Mouse (Mus musculus) cerebellum, adult 9-11 months (tissue): ENCODE results near the gene Sox6.
A peak's percentile ranks its signal among the peaks of the same experiment; 100 is the strongest.

Experiments used
- DNase-seq: peaks from one replicate; pipeline ENCODE4 v3.0.0; 2022

Gene Sox6

DNA sequence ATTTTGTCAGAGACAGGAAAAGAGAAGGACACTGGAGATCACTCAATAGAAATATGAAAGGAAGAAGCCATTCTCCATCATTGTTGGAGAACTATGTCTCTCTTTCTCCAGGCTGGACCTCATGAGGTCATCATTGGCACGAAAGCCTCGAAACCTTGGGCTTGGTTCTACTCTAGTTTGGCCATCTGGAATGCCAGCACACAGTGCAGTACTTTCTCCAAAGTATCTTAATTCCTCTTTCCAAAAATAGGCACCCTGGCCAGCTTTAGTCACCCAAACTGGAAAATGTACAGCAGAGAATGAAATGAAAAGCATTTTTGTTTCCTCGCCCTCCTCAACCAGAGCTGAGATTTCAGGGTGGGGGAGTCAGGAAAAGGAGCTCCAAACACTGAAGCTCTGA is 213.3 kb downstream of the Sox6 start:
- DNase-seq, result peak; percentile 38

GRCm38 (mm10) chr7:115824621-115825256 is 213.9 kb downstream of the Sox6 start:
- peak; percentile 3 for DNase-seq

DNA sequence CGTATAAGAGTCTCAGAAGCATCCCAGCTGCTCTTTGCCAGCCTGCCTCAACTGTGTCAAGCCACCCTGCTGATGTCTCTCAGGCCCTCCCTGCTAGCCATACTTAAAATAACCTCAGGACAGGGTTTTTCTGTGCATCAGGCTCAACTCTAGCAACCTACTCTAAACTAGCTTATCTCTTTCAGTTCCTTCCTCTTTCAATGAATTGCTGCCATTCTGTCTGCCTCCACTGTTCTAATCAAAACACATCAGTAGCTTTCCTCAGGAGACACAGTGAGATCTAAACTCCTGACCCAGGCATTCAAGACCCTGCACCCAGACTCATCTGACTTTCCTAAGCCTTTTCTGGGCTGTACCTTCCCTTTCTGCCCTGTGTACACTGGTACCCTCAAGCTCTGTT is 219.5 kb downstream of the Sox6 start:
- DNase-seq, result no peak

DNA sequence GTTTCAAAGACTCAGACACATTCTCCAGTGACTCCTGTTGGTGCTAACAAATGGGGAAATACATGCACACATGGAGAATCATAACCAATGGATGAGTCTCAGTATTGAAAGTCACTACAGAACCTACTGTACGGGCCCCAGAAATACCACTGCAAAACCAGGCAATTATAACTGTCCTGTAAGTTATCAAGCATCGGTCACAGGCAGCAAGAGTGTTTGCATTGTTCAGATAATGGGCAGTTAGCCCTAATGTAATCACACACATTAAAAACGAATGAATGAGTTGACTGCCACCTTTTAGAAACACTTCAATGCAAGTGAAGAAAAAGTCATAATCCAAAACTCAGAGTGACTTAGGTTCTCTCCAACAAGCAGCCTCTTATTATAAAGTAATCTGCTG is 235.3 kb downstream of the Sox6 start:
- DNase-seq, result no peak

GRCm38 (mm10) chr7:115794139-115794858 is 244.3 kb downstream of the Sox6 start:
- no peak for DNase-seq

- DNase-seq, result no peak
Measured at GRCm38 (mm10) chr7:115792841-115793240, 245.8 kb downstream of the Sox6 start.

DNA sequence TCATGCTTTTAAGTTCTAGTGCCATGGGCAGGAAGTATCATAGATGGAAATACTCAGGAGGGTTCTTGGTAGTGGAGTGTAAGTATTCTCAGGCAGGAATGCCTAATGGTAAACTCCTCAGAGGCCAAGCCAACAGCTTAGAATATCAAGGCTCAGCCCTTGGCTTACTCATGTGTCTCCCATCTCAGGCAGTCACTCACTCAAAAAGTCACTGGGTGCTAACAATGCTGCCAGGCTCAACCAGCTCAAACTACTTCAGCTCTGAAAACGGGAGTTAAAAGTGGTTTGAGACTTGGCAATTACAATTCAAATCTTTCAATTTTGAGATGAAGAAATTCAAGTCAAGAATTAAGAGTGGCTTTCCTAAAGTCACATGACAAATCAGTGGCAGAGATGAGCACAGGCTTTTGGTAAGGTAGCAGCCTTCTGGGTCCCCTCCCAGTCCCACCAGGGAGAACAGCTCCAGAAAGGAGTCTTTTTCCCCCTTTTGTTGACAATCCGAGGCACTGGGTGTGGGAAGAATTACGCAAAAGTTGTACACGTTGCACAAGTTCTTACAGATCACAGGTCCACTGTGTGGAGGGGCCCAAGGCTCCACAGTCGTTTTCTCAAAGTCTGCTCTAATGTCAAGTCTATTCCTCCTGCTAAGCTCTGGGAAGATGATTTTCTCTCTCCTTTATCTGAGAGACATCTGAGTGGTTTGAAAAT is 249.3 kb downstream of the Sox6 start:
- DNase-seq, result no peak

- no peak for DNase-seq
Measured at GRCm38 (mm10) chr7:115783982-115784917, 254.3 kb downstream of the Sox6 start.

DNA sequence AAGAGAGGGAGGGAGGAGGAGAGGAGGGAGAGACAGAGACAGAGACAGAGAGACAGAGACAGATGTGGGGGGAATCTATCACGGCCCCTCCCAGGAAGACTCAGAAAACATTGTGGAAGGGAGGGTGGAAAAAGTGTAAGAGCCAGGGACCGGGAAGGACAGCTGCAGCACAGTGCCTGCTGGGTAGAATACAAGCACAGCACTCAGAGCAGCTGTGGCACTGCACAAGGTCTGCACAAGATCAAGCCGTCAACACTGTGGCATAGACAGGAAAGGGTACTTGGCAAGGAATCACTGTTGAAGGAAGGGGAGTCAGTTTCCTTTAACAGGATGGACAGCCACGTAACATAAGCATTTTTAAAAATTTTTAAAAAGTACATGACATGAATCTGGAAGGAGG is 258.4 kb downstream of the Sox6 start:
- no peak for DNase-seq

- DNase-seq, result no peak
Measured at GRCm38 (mm10) chr7:115779544-115779943, 259.1 kb downstream of the Sox6 start.

DNA sequence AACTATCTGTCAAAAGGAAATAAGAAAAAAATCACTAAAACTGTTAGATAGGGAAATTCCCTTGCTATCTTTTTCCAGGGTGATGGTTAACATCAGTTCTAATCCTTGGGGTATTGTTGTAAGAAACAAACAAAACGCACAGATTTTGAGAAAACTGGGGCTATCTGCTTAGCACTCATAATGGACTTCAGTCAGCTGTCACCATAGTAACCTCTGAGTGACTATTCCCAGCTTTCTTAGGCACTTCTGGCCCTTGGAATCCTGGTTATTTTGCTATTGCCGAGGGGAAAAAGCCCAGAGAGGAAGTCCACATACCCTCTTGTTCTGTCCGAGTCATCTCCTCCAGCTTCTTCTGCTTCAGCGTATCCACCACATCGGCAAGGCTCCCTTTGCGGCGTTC is 261.9 kb downstream of the Sox6 start:
- DNase-seq, result no peak

DNA sequence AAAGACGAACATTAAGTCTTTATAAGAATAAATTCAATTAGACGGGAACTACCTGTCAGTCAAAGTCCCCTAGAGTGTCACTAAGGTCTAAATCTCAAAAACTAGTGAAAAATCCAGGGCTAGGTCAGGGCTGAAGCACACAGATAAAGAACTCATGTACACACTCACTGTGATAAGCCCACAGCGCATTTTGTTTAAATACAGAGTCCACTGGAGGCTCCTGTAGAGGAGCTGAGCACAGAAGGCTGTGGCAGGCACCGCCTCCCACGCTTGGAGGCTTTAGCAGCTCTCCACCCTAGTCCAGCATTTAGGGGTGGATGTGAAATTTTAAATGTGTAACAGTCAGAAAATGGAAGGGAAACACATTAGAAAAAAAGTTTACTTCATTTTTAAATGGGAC is 262.3 kb downstream of the Sox6 start:
- no peak for DNase-seq

GRCm38 (mm10) chr7:115766316-115766715 is 272.3 kb downstream of the Sox6 start:
- no peak for DNase-seq

DNA sequence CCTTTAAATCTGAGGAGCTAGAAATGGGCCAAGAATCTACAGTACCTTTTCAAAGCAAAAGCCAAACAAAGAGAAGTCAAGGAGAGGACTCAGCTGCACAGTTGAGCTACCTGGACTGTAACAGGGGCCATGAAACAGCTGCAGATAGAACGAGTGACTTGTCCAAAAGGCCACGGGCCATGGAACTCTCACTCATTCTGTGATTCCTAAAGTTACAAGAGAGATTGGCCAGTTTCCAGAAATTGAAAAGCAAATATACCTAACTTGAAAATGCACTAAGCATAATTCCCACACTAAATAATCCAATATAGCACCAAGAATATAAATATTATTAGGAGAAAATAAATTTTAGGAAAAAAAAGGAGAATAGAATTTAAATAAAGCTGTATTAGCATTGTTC is 274.7 kb downstream of the Sox6 start:
- DNase-seq, result no peak

DNA sequence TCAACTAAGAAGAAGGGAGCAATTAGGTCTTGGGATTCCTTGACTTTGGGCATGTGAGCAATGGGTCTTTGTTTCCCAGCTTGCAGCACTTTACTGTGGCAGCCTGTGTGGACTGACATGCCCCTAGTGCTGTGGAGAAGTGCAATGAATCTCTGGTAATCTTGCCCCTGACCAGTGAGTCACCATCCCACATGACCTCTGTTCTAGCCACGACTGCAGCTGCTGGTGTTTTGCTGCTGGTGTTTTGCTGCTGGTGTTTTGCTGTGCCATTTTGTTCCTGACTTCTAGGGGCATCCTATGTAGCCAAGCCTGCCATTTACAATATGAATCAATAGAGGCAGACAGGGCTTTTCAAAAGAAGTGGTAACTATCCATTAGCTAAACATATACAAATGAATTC is 280.4 kb downstream of the Sox6 start:
- no peak for DNase-seq

DNA sequence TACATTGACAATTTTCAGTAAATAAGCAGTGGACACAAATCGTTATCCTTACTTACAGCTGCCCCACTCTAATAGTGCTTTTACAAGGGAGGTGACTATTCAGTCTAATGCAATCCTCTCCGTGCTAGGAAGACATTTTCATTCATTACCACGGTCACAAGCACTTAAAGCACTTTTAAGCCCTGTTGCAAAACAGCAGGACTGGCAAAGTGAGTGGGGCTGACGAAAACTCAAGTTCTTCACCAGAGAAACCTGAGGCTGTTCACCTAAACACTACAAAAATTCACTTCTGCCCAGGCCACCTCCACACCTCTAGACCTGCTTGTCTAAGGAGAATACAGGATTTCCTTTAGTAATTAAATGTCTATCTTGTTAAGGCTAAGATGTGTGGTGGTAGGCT is 283.3 kb downstream of the Sox6 start:
- no peak for DNase-seq

- DNase-seq, result no peak
Measured at GRCm38 (mm10) chr7:115754216-115754615, 284.4 kb downstream of the Sox6 start.

DNA sequence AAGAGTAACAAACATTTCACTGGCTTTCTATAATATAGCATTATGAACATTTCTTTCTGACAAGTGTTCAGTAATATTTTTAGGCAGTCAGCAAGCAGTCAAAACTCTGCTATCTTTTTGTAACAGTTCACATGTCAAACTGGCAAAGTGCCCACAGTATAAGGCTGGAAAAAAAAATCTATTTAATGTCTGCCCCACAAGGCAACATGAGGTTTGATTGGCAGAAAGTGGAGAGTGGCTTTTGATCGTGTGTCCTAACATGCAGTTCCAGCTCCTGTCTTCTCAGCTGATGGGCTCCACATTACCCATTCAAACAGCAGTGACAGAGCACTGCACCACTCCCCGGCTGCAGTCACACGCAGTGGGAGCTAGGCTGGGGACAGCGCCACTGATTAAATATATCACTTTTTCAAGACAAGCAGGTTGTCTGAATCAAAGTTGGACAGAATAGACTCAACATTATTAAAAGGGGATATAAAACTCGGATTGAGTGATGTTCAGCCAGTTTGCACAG is 286.4 kb downstream of the Sox6 start:
- no peak for DNase-seq

GRCm38 (mm10) chr7:115751083-115751482 is 287.5 kb downstream of the Sox6 start:
- no peak for DNase-seq

DNA sequence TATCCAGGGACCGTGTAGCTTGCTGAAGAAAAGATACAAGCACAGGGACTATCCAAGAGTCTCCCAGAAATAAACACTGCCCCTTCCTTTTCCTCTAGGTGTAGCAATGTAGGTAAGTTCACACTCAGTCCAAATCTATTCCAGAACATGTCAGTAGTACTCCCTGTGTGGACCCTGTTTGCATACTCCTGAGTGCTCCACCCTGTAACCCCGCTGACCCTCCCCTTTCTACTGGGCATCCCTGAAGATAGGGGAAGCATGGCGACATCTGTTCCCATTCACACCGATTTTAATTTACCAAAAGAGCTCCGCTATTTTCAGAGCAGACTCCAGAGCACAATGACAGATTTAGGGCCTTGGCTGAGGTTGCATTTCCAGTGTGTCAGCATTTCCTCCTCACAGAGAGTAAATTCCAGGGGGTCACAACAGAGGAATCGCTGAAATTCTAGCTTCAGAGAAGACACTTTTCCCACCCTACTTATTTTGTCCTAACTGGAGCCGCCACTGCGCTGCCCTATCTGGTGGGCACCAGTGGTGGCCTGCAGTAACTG is 288.2 kb downstream of the Sox6 start:
- DNase-seq, result no peak

DNA sequence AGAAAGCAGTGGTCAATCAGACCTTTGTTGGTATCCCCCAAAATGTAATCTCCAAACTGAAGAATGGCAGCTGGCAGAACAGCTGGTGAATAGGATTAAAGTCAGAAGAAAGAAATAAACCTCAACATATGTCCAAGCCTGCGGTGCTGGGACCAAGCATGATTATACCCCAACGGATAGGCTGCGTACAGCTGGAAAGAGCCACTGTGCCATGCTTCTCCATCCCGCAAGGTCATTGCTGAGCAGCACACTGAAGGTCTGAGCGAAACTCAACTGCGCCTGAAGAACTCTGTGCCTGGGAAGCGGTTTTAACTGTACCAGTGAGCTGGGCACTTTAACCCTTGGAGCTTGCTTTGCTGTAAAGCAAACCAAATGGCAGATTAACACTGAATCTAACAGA is 291.1 kb downstream of the Sox6 start:
- no peak for DNase-seq

- no peak for DNase-seq
Measured at GRCm38 (mm10) chr7:115745672-115746253, 292.8 kb downstream of the Sox6 start.
